Mouse (Mus musculus): Measurements from ENCODE around the gene Rnf6.

GRCm38 (mm10) chr5:146229869-146230650 lies 8.7 kb upstream of the Rnf6 start:
- no peak for TF ChIP-seq CTCF (IDR thresholded peaks at IDR 0.05)
- no peak for TF ChIP-seq EP300 (IDR thresholded peaks at IDR 0.05)

Data from lung, postnatal 0 days (tissue).